Mouse (Mus musculus) common myeloid progenitor, adult 5-6 weeks (primary cell): ENCODE measurements around the gene Gm49630. TPM values are rescaled to one million over a fixed set of nuclear protein-coding genes. Genes with fewer than 3 reads are reported as not detected.
A peak's percentile ranks its signal among the peaks of the same experiment; 100 is the strongest.
"Not testable (repeated sequence)": the region's sequence is repeated elsewhere in the genome, so short reads cannot be mapped to it uniquely, and the experiment has no call there.

Experiments used
- ATAC-seq: replicated peaks from 2 replicates; pipeline ENCODE4 v1.8.0; 2016; ENCODE audit warnings: low read depth, mild to moderate bottlenecking, moderate TSS enrichment, inconsistent platforms; ENCODE audit not compliant: poor library complexity, severe bottlenecking
- total RNA-seq: library from RNA; stranded (forward); fragments of 200-1000, 187-1606 nt; gene quantifications from 2 replicates; pipeline ENCODE4 v1.2.3, GENCODE M21; 2017

Gene Gm49630
- not detected in 2 replicates for total RNA-seq

DNA sequence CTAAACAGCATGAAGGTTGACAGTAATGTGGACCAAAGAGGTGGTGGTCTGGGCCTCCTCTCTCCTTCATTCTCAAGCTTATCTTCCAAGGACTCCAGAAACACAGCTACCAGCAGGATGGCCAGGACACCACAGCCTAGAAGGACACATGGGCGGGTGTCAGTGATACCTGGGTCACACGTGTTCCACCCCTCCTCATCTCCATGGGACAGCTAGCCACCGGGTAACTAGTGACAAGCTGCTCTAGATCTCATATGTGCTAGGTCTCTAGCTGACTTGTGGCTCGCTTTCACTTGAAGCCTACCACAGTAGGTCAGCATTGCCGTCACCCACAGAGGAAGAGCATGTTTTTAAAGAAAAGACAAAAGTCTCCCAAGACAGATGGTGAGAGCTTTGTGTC is at the start of gene Gm49630:
Gene Gm49630 (minus strand): TSS at position 101 of the 400 bp plus-strand sequence.
- ATAC-seq: not testable (repeated sequence)

DNA sequence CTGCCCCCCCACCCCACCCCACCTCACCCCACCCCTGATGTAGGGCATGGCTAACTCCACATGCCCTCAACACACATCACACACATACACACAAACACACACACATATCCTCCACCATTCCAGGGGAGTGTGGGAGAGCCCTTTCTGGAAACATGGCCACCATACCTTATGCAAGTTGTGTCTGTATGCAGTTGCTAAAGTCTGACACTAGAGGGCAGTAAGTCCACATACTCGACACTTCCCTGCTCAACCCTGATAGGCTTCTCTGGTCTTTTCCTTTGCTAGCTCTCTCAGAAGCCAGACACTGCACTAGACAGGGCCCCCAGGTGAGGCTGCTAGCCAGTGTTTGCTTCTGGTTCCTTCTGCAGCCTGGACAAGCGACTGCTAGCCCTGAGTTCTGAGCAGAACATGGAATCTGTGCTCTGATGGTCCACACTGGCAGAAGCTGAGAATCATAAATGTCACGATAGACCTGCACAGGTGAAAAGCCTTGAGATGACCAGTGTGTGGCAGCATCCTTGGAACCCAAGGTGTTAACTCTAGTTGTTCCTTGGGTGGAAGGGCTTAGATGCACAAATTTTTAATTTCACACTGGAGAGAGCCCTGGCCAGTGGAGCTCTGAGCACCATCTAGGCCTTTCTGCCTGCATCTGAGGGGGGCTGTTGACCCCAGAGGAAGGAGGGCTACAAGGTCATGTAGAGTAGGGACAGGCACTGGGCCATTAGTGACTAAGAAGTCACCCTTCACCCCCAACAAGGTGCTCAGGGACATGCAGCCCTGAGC is 48.6 kb upstream of the Gm49630 start:
- peak; percentile 94 for ATAC-seq

DNA sequence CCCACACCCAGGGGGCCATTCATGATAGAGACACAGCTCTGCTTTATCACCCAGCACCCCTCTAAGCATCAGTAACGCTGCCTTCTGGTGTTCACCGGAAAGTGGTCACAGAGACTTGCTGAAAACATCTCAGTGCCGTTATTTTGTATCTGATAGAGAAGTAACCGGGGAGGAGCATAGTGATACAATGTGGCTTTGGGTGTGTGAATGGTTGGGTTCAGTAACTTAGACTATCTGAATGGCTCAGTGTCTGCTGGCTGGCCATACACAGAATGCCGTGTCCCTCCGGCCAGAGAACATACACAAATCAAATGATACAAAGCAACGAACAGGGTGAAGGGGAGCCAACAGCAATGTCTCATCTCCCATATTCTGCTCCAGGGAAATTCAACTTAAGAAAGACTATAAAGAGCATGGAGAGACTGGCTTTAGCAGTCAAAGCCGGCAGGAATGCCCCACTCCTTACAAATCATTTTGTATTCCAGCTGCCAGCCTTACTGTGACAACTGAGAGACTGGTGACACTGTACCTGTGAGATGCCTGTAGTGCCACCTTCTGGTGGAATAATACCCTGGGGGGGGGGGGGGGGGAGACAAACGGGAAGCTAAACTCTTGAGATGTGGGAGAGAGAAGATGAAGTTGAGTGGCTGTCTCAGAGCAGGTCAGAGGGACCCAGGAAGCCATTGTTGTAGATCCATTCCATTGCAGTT is 43.0 kb upstream of the Gm49630 start:
- ATAC-seq: peak; percentile 90

DNA sequence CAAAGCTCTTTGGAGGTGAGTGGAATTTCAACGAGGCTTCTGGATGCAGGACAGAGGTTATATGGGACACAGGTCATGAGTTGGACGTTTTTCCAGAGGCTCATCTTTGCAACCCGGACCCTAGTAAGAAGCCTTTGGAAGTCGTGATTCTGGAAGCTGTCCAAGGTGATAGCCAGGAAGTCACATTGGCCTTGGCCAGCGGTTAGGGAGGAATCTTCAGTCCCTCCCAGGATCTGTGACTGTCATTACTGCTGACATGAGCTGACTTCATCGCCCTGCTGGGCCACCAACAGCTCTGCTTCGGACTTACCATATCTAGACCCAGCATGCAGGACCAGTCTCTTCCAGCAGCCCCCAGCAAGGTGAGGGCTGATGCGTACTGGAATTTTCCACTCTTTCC is 41.6 kb upstream of the Gm49630 start:
- ATAC-seq: not testable (repeated sequence)

DNA sequence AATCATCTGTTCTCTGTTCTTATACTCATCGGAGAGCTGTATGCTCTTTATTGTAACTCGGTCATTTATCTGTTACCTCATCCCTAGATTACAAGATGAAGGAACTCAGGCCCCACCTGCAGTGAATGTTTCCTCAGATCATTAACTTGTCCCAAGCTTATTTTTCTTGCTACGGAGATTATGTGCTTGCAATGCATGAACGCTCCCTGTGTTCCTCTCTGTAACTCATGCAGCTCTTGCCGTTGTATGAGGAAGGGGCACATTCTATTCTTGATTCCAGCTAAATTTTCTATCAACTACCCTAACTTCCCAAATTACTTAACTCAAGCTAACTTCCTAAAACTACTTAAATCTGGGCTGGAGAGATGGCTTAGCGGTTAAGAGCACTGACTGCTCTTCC is 28.0 kb upstream of the Gm49630 start:
- ATAC-seq: not testable (repeated sequence)

DNA sequence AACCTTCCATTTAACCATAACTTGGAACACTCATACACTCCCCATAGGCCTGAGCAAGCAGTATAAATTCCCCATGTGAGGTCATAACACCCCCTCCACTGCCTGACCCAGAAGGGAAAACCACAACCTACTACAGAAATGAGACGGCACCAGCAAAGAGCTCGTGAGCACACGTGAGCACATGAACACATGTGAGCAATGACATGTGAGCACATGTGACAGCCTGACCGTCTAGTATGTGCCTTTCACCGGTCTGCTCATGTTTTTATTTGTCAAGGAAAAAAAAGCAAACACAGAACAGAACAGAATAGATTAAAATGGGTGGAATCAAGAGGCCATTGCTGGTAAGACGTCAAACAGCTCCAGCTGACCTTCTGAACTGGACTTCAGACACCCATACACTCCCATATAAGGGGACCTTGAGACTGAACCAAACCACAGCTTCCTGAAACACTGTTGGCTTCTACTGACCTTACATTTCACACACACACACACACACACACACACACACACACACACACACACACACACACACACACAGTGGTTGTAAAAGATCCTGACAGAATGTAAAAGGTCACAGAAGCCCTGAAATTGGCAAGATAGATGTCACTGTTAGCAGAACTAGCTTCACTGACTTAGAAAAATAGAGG is 26.5 kb upstream of the Gm49630 start:
- peak; percentile 72 for ATAC-seq

DNA sequence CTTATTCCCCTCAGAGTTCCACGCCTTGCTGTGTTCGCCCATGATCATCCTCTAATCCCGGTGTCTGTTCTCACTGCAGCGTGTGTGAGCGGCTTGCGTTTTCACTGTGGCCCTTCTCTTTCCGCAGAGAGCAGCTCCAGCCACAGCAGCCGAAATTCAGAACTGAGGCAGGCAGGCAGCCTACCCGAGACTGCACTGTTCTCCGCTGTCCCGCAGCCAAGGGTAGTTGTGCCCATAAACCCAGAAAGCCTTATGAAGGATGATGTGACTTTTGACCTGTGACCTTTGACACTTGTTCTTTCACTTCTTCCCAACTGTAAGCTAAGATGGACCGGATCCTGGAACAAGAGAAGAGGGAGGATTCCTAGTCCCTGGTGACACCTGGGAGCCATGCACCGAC is 25.3 kb upstream of the Gm49630 start:
- not testable (repeated sequence) for ATAC-seq

DNA sequence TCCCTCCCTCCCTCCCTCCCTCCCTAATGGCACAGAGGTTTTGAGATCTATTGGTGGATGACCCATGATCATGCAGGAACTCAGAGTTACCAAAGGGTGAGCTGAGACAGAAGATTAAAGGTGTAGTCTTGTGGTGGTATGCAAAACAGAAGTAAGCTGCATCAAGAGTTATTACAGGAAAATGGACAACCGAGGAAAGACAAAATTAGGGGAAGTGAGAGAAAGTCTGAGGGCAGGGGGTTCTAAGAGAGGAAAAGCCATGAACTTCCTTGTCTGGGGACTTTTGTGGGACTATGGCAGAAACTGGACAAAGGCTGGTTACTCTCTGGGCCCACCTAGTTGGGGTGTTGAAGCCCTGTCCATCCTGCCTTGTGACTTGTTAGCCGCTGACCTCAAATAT is 24.5 kb upstream of the Gm49630 start:
- peak; percentile 76 for ATAC-seq

DNA sequence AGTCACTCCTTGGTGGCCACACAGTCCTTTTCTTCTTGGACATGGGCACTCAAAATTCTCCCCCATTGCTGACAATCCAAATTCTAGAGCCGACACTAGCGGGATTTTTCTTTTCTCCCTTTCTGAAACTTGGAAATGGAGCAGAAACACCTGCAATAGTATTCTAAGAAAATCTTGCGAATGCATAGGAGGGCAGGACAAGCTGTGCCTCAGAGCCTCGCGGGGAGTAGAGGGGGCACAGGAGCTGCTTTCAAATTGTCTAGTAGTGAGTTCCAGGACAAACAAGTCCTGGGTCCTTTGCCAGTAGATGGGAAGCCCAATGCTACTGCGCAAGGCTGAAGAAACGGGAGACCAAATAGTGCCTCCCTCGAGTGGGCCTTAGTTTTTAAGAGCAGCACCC is 23.9 kb upstream of the Gm49630 start:
- ATAC-seq: not testable (repeated sequence)

DNA sequence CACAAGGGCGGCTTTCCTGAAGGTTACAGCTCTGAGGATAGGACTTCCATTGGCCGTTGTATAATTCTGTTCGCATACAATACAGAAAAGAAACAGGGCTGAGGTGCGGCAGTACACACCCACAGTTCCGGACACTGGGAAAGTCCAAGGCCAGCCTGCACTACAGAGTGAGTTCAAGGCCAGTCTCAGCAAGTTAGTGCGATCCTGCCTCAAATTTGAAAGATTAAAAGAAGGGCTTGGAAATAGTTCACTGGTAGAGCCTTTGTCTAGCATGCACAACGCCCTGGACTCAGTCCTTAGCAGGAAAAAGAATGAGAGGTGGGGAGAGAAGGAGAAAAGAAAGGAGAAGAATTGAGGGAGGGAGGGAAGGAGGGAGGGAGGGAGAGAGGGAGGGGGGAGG is 23.3 kb upstream of the Gm49630 start:
- not testable (repeated sequence) for ATAC-seq

DNA sequence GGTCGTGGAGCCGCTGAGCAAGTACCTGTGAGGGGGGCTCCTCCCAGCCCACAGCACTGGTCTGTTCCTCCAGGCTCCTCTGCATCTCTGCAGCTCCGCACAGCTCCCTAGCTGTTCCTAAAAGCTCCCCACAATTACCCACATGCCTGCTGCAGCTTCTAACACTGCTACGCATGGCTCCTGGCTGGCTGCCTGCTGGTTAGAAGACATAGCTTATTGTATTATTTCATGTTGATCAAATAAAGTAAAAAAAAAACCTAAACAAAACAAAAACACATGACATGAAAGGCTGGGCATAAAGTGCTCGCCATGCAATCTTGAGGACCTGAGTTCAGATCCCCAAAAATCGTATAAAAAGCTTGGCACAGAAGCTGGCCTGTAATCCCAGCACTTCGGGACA is 18.1 kb upstream of the Gm49630 start:
- ATAC-seq: not testable (repeated sequence)

DNA sequence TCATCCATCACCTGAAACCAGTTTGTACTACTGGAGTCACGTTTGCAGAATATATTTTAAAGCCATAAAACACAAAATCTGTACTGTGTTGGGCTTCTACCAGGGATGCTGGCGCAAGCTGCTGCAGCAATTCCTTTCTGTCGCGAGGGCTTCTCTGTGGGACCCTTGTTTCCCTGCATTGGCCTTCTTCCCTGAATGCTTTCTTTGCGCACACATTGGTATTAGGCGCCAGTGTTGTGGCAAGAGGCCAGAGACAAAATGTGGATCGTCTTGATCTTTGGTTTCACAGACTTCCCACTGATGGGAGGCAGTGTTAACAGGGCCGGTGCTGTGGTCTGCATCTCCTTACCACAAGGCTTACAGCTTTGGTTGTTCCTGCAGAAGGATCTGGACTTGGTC is 17.2 kb upstream of the Gm49630 start:
- ATAC-seq: not testable (repeated sequence)

DNA sequence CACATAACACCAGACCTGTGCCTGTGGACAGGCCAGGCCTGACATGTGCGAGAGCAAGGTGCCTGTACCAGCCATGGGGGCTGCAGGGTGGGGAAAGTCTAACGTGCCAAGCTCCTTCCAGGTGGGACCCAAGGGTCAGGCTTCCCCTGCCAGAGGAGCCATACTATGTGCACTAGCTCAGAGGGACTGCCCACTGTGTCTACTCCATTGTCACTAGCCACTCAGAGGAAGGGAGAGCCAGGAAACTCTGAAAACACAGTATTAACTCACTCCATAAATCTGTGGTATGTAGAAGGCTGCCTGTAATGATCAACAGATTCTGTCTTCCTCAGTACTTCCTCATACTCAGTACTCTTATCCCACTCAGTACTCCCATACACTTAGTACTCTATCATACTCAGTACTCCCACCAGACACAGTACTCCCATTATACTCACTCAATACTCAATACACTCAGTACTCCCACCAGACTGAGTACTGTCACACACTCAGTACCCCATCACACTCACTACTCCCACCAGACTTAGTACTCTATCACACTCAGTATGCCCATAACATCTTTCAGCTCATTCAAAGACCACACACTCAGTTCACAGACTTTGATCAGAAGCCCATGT is 16.7 kb upstream of the Gm49630 start:
- not testable (repeated sequence) for ATAC-seq

DNA sequence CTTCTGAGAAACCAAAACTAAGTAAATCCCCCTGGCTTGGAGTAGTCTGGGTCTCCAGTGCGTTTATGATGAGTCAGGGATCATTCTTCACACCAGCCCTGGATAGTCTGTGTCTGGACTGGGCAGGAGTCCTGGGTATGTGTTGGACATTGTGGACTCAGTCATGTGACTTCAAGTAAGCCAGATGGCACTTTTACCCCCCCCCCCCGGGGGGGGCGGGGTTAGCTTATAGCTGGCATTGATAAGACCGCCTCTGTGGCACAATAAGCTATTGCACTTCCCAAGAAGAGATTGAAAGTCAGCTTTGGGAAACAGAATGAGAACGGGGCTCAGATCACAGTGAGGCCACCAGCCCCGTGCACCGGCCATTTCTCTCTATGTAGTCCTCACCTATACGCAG is 14.2 kb upstream of the Gm49630 start:
- ATAC-seq: not testable (repeated sequence)

DNA sequence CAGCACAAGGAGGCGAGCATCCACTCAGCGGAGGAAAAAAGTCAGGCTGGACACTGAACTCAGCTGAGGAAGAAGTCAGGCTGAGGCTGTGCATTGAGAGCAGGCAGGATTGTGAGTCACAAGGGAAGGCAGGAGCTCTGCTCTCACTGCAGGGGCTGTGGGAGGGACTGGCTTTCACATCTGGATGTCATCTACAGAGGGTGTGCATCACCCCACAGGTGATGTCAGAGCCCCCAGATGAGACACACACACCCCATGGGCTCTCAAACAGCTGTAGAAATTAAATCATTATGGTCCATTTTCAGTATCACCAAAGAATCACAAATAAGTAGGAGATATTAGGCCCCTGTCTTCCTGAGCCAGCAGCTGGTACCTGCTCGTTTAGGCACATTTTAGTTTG is 13.6 kb upstream of the Gm49630 start, which contains the start of gene Unc93a2:
Gene Unc93a2 (minus strand): TSS at position 101 of the 400 bp plus-strand sequence.
- ATAC-seq: not testable (repeated sequence)

DNA sequence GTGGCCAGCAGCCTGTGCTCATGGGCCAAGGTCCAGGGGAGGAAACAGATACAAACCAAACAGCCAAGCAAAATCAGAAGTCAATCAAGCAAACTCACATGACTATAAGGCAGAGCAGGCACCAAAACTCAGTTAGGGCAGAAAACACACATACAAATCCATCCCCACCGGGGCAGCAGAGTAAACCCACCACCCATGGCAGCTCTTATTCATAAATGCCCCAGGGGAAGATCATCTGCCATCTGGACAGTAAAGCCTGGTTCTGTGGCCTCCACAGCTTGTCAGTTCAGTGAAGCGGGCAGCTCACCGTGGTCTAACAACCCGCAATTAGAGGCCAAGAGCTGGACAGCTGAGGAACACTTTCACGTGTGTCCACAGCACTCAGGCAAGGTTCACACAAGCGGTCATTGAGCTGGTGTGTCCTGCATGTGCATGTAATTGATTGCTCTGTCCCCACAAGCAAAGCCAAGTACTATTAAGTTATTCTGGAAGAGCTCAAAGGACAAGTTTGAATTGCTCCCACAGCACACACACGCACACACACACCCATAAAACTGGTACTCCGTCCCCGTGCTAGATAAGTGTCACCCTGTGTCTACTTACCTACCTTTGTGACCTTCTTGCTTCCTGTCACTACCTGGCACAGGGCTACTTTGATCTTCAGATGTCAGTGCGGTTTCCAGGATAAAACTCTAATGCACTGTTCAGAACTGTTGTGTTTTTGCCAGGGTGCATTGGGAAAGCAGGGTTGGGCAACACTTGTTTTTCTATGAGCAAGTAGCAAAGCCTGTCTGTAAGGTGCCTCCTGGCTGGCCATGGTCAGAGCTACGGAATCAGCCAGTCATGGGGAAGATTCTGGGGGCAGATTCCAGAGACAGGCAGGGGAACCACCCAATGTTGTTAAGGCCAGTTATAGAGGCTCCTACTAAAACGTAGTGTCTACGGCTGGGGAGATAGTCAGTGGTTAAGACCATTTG is 11.7 kb upstream of the Gm49630 start:
- not testable (repeated sequence) for ATAC-seq

DNA sequence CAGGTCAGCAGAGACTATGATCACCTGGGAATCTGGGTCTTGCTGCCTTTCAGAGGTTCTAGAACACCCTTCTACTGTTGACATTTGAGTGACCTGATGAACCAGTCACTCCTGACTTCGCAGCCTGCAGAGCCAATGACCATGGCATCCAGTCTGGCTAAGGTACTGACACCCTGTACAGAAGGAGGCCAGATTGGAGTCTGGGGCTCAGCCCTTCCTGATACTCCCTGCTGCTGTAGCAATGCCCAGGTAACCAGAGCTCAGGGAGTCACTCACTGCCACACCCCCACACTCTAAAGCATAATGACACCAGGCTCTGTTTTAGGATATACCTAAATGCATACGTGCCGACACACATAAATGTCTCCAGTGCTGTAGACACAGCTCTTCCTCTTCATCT is 10.9 kb upstream of the Gm49630 start:
- ATAC-seq: not testable (repeated sequence)

DNA sequence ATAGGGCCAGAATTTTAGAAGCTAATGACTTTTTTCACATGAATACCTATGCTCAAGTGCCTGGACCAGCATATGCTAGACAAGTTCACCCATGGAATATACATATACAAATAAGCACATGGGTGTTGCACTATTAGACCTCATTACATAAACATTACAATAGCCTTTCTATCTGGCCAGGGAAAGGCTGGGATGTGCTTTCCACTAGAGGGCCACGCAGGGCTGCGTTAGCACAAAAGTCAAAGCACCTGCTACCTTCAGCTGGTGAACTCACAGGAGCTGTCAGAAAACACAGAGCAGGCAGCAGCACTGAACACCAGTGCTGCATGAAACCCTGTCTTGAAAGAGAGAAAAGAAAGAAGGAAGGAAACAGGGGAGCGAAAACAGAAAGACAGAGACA is 6.1 kb upstream of the Gm49630 start:
- ATAC-seq: 0 out of 2 replicates have a peak, but pooled peaks have one; percentile 36
